9 mouse cellular contexts compared by ENCODE assay signal in genomic region chr1:133177480-133178172, GRCm38 (mm10). TPM values are rescaled to one million over a fixed set of nuclear protein-coding genes. Genes with fewer than 3 reads are reported as not detected.
DNase-seq lines count a peak whose midpoint lies in the region; ATAC-seq and TF ChIP-seq lines count a peak whose summit lies in the region.
"Had no signal": no experiment of that assay in that cellular context is flagged by ENCODE, and none has a peak within 500 bp of the region (broad histone marks: within the 10 kb centered on the region; RNA-seq: fewer than 3 reads in every experiment).

No protein-coding gene starts in this region.

- no peaks in the 10 kb centered on the region for H3K9me3 ChIP-seq in G1E (replicated peaks)

- peaks cover 48% of the 10 kb centered on the region for H3K27me3 ChIP-seq in G1E (ENCODE audit: insufficient read depth, low read length)

- peak; percentile 99 for TF ChIP-seq CTCF in G1E (IDR thresholded peaks at IDR 0.05; ENCODE audit: low read depth, low read length)

- H3K4me1 ChIP-seq in G1E (ENCODE audit: insufficient read depth, low read depth, low read length): peaks cover 2% of the 10 kb centered on the region; the same call in 1 of the 2 replicates

- peak; percentile 48; the same call in 1 of the 2 replicates for ATAC-seq in G1E (ENCODE audit: extremely low read depth, insufficient number of reproducible peaks, low FRiP score, poor library complexity, severe bottlenecking)
- ATAC-seq in monocyte, adult 5-6 weeks (replicated peaks; ENCODE audit: insufficient number of reproducible peaks, low FRiP score, low TSS enrichment, poor library complexity, severe bottlenecking): peak; percentile 66

- peak; percentile 44 for DNase-seq in layer of hippocampus, adult 11-12 months (ENCODE audit: low spot score)
- DNase-seq in layer of hippocampus, adult 9-10 months (ENCODE audit: low spot score): no peak
- DNase-seq in G1E (ENCODE audit: low spot score): peak; percentile 68
- DNase-seq in cerebellum, adult 18-20 months: peak; percentile 62 to 76
- DNase-seq in heart, adult 8-10 months (ENCODE audit: low spot score): peak; percentile 55
- peak; percentile 38 for DNase-seq in layer of hippocampus, adult 9-11 months
- DNase-seq in thymus, postnatal 14 days: peak; percentile 57

- H3K4me3 ChIP-seq in G1E (ENCODE audit: low read depth, low read length): no peak overlapping the region
- H3K4me3 ChIP-seq: megakaryocyte, embryonic 14.5 days had no signal

- H3K36me3 ChIP-seq in G1E (replicated peaks): no peaks in the 10 kb centered on the region

RNA-seq across cellular contexts. Expression of gene Plekha6, which starts 13.6 kb away (rescaled TPM):
- total RNA-seq in G1E (2014; fragmentation: Nextera tagmentation) (not detected in 2 replicates), G1E (2017) (0.17 and 0.38 TPM in 2 replicates)
- polyA plus RNA-seq in G1E (2012): 0.02 and 0.07 TPM in 2 replicates
- total RNA-seq in heart, adult 8-10 months (2022): 10 to 100 TPM; 55.8 to 74.3 (median 66.5) TPM
- 5.7 to 6.3 TPM (median 5.7 TPM) in 3 replicates for total RNA-seq in monocyte, adult 5-6 weeks (2017)

RNA-seq across cellular contexts. Expression of gene Ppp1r15b, which starts 46.7 kb away (rescaled TPM):
- total RNA-seq in G1E (2014; fragmentation: Nextera tagmentation): 100 and 105 TPM in 2 replicates
- 105 and 131 TPM in 2 replicates for total RNA-seq in G1E (2017)
- 35.3 and 38.6 TPM in 2 replicates for polyA plus RNA-seq in G1E (2012)
- total RNA-seq in heart, adult 8-10 months (2022): 10 to 100 TPM; 20.8 to 24.3 (median 21.7) TPM
- total RNA-seq in monocyte, adult 5-6 weeks (2017): 173 to 191 TPM (median 177 TPM) in 3 replicates
